Mouse (Mus musculus) right cerebral cortex, adult 18-20 months (tissue): ENCODE measurements around the gene Tcp11l2.

ENCODE experiments used
- DNase-seq: peaks from one replicate; pipeline ENCODE4 v3.0.0; 2022; ENCODE audit warnings: mixed read lengths

Tcp11l2 gene

DNA sequence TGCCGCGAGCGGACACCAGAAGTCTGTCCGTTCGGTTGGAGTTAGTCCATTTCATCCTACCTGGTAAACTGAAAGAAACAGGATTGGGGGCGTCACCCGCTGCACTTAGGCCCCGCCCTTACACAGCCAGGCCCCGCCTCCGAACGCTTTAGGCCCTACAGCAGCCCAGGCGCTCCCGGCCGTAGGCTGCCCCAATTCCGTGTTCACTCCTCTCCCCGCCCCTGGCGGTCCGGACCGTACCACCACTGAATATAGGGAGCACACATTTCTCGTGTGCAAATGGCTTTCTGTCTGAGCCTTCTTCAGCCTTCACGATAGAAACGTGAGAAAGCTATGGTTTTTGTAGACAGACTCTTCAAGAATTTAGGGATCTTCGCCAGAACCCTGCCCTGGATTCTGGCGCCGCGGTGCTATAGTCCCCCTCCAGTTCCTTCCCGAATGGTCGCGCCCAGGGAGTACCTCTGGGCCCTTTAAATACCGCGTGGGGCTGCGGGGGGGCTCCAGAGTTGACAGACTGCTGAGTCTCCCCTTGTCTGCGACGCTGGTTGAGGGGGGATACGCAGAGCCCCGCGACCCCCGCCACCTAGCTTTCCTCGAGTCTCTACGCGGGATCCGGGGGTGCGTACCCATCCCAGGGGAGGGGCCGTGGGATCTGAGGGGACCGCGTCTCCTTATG is at the start of gene Tcp11l2:
Tcp11l2 (plus strand) TSS at position 232 of the 676 bp plus-strand sequence.
- peak; percentile 94 for DNase-seq

DNA sequence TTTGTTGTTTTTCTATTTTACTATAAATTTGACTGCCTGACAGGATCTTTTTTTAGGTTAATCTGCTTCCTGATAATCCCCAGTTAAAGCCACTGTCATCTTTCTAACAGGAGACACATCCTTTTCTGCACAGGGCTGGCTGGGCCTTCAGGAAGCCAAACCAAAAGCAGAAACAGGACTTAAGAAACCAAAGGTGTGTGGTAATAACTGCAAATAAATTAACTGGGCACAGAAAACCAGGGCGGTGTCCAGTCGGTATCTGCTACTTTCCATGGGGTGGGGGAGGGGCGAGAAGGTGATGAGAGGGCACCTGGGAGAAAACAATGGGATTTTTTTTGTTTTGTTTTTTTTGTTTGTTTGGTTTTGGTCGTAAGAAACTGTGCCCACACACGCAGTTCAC is 49.4 kb upstream of the Tcp11l2 start:
- no peak for DNase-seq

DNA sequence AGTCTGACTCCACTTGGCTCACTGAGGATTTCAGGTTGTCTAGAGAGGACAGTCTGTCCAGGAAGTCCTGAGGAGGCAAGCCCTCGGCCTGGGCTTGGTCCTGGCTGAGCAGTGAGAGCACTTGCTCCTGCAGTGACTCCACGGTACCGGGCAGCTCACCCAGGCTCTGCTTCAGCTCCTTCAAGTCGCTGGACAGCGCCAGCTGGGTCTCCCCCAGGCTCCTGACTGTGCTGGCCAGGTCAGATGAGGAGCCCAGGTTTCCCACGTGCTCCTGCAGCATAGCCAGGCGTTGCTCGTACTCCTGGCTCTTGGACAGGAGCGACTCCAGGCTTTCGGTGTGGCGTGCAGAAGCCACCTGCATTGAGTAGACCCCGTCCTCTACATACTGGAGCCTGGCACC is 48.8 kb upstream of the Tcp11l2 start:
- no peak for DNase-seq

DNA sequence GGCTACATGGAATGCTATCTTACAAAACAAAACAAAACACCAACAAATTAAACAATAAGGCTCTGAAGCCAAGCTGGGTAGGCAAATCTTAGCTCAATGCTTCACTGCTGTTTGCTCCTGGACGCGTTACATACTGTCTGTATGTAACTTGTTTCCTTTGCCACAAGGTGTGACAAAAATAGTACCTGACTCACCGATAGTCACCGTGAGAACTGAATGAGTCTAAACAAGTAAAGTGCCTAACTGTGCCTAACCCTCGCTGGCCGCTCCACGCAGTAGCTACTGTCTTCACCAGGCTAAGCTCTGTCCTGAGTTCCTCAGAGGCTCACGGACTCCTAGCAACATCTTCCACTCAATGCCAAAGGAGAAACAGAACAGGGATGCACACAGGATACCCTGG is 46.0 kb upstream of the Tcp11l2 start:
- no peak for DNase-seq

DNA sequence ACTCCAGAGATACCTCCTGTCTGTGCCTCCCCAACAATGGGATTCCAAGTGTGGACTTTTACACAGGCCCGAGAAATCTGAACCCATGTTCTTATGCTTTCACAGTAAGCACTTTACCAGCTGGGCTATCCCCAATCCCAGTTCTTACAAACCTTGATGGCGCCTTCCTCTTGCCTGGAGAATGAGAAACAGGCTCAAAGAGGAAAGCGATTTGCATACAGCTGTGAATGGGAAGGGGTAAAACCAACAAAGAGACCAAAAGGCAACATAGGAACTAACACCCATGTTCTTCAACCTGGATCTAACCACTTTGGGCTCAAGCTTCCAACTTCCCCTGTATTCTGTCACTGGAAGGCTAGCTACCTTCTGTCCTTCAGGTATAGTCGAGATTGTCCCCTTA is 44.9 kb upstream of the Tcp11l2 start:
- DNase-seq, result no peak

DNA sequence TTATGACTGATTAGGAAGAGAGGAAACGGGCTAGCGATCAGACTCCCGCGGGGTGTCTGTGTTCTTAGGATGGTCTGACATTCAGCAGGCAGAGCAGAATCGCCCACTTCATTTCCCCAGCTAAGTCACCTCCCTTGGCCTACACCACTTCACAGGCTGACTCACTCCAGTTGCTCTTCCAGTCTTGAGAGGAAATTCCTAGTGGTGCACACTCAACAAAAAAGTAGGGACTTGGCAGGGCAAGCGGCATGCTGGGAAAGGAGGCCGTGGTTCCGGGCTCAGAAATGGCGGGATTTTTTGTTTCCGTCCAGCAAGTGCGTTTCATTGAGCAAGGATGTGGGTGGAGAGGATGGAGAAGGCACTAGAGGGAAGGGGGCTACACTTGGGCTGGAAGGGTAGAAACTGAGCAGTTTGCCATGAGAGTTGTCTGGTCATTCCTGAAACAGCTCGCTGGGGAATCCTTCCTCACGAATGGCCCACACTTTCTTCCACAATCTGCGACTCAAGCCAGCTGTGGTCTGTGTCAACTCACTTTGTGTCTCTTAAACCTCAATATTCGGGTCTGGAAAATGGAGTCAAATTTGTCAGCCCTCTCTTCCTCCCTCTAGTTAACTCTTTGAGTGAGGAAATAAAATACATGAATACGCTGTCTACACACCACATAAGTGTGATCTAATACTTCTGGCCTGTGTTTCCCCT is 44.1 kb upstream of the Tcp11l2 start:
- DNase-seq, result peak; percentile 69

DNA sequence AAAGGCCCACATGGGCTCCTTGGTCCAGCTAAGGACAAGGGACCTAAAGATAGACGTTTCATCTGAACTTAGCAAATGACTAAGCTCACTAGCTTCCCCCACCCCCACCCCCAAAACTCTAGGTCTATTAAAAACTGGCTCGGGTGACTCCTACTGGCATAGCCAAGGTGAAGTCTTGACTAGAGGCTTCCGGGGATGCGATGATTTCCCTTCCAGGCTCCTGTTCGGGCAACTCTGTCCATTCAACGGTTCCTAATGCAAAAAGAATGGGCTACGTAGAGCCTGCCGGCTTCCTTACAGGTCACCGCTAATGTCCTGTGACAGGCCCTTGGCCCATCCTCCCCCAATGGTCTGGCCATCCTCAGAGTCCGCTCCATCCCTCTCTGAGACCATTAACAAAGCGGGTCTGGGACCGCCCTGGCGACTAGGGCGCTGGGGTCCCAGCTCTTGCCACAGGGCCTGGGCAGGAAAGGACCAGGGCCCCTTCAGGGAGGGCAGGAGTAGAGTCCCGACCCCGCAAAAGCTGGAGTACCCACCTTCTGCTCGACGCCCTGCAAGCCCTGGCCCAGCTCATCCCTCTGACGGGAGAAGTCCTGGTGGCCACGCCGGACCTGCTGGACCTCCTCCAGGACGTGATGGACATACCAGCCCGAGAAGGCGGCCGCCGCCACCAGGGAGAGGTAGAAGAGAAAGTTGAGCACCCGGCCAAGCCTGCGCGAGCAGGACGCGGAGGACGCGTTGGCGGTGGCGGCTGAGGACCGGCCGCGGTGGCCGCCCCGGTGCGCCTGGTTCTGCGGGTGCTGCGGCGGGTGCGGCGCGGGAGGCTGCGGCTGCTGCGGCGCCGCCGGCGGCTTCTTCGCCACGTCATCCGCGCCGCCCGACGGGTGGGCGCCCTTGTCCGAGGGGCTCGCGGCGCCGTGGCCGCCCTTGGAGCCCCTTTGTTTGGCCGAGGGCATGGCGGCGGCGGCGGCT is 43.2 kb upstream of the Tcp11l2 start:
- DNase-seq, result peak; percentile 46

DNA sequence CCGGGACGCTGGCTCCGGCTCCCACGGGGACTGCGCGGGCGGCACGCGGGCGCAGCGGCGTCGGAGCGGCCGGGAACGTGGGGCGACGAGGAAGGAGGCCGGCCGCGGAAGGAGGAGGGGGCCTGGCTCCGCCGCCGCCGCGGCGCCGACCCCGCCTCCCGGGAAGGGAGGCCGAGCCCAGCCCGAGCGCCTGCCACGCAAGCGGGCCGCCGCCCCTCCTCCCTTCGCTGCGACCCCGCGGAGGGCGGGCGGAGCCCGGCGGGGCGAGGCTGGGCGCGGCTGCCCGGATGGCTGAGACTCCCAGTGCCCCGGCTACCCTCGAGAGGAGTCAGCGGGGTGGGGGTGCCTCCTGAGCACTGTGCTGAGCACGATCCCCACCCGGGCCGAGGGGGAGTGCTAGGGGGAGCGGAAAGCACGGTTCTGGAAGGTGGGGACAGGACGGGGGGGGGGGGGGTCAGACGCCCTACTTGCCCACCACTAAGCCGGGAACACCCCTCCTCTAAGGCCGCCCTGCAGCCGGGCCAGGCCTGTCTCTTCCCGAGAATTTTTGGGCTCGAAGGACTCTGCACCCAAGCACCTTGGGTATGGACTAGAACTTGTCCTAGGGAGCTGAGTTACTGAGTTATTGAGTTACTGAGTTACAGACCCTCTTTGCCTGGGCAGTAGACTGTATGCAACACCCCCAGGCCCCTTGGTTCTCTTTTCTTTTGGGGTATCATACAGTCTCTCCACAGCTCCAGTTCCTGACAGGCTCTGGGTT is 42.3 kb upstream of the Tcp11l2 start, which contains the start of gene Ckap4:
Ckap4 (minus strand) TSS at position 151 of the 760 bp plus-strand sequence.
- peak; percentile 42 for DNase-seq

DNA sequence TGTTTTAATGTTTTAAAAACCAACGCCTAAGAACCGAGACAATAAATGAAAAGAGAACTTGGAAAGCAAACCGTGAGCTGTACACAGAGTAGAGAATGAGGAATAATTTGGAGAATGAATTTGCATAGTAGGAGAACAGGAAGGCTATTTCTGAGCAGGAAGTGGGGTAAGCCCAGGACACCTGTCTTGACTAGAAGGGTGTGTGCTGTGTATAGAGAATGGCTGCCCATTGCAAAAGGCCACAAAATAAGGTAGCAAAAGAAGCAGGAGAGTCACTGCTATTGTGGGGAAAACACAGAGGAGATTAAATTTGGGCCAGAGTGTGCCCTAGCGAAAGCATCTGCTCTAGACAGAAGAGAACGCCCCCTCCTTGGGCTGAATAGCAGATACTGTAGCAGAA is 41.0 kb upstream of the Tcp11l2 start:
- DNase-seq, result no peak

DNA sequence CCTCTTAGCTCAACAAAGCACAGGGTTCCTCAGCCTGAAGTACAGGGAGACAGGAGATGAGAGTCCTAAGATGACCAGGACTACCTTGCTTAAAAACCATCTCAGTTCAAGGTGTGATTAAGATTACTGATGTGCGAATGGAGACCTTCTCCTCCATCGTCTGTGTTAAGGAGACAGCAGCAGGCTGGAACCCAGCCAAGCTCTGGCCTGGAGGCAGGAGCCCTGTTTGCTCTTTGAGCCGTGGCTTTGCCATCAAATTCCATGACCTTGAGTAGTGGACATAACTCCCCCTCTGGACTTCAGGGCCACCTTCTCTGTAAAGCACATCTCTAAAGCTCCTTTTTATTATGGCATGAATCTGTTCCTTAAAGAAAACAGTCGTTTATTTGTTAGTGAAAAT is 40.6 kb upstream of the Tcp11l2 start:
- DNase-seq, result no peak

DNA sequence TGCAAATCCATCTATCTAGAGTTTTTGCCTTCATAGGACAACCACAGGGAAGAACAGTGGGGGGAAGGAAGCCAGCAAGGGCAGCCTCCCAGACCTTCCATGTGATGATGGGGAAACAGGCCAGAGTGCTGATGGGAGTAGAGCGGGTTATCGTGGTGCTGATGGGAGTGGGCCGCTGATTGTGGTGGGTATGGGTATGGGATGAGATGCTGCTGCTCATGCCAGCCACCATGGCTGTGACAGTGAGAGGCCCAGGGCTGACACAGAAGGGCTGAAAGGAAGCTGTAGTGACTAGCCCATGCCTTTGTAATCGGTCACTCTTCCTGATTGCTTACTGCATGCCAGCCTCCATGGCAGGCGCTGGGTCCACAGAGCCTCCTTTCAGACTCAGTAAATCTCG is 36.8 kb upstream of the Tcp11l2 start:
- no peak for DNase-seq

DNA sequence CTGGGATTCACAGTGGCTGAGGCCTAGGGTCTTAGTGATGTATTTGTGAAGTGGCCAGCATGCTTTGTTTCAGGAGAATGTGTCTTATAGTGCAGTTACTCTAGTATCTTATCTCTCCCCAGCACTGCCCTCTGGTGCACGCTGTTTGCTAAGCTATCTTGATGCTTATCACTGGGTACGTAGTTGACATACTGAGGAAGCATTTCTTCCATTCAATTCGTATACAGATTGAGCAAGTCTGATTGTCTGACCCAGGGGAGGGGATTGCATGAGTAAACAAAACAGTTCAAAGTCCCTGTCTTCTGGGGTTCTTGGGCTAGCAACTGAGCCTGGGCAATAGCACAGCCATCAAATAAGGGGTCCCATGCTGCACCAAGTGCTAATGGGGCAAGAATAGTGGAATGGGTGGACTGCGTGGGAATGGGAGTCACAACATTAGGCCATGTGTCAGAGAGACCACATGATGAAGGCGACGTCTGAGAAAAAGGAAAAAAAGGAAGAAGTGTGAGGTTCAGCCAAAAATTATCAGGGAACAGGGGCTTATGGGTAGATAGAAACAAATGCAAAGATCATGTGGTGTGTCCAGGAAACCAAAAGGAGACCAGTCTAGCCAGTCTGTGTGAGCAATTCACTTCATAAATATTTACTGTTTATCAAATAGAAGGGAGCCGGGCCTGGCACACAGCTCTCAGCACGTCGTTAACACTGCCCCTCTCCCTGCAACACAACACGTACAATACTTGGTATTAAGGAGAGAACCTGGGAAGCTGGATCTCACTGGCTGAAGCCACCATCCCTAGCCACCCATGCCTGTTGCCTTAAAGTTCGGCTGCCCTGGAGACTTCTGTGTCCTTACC is 33.4 kb upstream of the Tcp11l2 start:
- no peak for DNase-seq

DNA sequence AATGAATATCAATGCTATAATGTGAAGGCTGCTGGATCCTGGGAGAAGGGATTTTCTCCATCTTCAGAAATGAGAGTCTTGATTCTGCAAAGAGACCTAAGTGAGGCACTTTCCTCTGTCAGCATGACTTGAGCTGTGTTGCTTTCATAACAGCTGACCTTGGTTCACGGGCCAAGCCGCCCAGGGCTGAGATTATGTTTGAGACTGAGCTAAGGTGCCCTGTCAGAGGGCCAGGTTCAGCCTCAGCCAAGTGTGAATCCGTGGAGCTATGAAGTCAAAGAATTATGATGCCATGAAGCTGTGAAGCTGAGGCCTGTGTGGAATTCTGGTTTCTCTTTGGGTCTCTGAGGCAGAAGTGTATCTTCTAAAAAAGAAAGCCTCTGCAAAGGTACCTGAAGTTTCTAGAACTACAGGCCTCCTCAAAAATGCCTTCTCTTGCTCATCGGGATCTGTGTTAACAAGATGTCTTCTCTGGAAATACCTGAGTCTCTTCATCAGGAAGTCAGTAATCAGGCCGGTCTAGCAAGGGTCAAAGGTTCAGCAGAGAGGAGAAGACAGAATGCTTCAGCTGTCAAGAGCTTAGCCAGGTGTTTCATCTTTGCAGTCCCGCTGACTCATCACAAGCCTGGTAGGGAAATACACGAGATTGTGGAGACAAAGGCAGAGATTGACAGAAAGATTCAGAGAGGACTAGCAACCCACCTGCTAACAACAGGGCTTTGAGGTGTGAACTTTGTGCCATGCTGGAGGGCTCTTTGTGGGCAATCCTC is 31.4 kb upstream of the Tcp11l2 start:
- DNase-seq, result no peak

DNA sequence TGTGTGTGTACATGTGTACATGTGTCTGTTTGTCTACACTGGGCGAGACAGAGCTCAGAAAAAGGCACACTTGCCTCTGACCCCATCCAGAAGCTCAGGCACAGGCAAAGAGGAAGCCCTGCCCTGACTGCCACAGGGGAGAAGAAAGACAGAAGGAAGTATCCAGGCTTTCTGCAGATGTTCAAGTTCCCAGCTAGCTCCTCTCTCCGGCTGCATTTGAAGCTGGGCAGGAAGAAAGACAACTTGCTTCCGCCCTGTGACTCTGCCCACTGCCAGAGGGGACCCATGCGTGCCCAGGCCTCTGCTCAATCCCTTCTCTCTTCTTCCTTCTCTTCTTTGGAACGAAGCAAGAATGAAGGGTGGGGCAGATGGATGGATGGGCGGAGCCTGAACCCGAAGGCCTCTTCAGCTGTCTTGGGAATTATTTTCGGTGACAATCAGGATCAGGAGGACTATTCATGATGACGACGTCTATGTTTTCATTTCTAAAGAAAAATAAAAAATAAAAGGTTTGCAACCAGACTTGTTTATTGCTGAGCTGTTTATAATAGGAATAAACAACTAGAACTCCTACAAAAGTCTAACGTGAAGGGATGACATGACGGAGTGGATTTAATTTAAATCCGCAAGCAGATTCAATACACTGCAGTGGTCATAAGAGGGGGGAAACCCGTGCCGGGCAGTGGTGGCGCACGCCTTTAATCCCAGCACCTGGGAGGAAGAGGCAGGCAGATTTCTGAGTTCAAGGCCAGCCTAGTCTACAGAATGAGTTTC is 27.1 kb upstream of the Tcp11l2 start:
- no peak for DNase-seq

DNA sequence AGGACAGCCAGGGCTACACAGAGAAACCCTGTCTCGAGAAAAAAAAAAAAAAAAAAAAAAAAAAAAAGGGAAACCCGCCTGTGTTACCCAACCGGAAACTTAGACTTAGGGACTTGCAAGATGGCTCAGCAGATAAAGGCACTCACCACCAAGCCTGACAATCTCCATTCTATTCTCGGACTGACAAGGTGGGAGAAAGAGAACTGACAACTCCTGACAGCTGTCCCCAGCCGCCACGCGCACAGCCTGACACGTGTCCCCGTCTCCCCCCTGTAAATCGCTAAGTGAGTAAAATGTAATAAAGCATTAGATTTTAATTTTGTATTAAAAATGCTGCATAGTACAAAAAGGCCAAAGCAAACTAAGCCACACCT is 26.5 kb upstream of the Tcp11l2 start:
- no peak for DNase-seq

DNA sequence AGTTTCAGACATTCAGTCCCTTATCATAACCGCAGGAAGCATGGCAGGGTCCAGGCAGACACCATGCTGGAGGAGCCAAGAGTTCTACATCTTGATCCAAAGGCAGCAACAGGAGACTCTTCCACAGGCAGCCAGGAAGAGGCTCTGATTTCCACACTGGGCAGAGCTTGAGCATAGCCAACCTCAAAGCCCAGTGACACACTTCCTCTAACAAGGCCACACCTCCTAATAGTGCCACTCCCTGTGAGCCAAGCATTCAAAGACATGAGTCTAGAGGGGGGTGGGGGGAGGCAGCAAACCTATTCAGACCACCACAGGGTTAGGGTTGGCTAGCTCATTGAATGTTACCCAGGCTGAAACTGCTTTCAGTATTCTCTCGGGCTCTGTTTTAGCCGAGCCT is 24.6 kb upstream of the Tcp11l2 start:
- DNase-seq, result no peak

DNA sequence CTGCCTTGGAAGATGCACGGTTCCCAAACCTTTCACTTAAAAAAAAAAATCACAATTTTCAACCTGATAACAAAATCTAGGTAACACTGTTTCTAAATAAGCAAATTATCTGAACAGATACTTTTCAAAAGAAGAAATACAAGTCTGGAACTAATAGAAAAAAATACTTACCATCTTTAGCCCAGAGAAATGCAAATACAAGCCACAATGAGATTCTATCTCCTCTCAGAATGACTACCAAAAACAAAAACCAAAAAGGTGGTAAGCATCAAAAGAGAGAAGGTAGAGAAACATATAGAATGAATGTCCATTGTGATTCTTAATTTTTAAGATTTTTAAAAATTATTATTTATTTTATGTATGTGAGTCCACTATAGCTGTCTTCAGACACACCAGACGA is 23.9 kb upstream of the Tcp11l2 start:
- no peak for DNase-seq

DNA sequence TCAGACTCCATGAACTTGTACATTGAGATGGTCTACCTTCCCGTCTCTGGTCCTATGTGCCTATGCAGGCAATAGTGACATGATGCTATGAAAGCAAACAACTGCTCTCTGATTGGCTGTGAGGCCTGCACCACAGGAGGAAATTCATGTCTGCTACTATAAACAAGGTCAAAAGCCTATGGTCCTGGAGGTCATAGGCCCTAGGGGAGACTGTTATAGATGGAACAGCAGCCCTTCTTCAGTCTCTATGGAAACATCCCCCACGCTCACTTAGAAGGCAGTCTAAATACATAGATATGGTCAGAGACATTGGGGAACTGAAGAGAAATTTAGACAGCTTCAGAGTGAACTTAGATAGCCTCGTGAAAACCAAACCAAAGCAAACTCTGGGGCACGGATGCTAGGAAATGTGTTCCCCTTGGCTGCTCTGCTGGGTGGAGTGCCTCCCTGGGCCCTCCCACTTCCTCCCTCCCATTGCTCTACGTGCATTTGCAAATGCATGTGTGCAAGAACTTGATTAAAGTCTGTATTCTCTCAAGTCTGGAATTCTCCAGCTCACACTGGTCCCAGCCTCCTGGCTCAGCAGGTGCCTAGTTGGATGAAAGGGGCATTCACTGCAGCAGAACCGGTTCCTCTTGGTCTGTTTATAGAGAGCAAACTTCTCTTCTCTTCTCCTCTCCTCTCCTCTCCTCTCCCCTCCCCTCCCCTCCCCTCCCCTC is 22.0 kb upstream of the Tcp11l2 start:
- DNase-seq, result no peak

DNA sequence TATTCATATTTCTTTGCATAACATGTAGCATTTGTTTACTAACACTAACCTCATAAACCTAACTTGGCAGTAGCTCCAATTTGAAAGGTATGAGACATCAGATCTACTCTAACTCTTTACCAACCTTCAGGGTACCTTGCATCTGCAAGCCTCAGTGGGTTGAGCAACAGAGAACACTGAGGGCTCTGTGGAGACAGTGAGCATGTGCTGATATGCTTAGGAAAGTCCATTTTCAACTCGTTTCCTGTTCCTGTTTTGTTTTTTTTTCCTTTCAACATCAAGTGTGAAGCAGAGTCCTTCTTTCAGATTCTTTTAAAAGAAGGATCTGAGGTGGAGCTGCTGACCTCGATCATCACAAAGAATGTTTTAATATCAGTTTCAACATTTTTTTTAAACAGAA is 20.3 kb upstream of the Tcp11l2 start:
- DNase-seq, result no peak
